Mouse (Mus musculus) spleen, adult 2 months (tissue): ENCODE measurements around the gene Setd7. TPM values are rescaled to one million over a fixed set of nuclear protein-coding genes. Genes with fewer than 3 reads are reported as not detected.

Experiments
- DNase-seq, 2 experiments: peaks; one replicate each; pipeline versions ENCODE4 v3.0.0 to v3.0.0-alpha.2; 2012 to 2021; ENCODE audit warnings: low spot score in 2 of 2, low read depth in 1 of 2
- H3K27ac ChIP-seq: fragments of 200-500 bp; 2 replicates; pipeline ENCODE4 v1.5.1; 2012; ENCODE audit warnings: low read length, inconsistent platforms; ENCODE audit not compliant: insufficient read depth
- H3K27me3 ChIP-seq: fragments of 200-500 bp; 2 replicates; pipeline ENCODE4 v1.6.1; 2012; ENCODE audit warnings: mild to moderate bottlenecking, moderate library complexity, low read length, inconsistent platforms; ENCODE audit not compliant: control insufficient read depth, insufficient read depth
- H3K36me3 ChIP-seq: fragments of 200-500 bp; 2 replicates; pipeline ENCODE4 v1.6.1; 2012; ENCODE audit warnings: mild to moderate bottlenecking, low read length, inconsistent platforms; ENCODE audit not compliant: control insufficient read depth, insufficient read depth
- H3K4me1 ChIP-seq: fragments of 200-500 bp; 2 replicates; pipeline ENCODE4 v1.6.1; 2011; ENCODE audit warnings: inconsistent platforms; ENCODE audit not compliant: control insufficient read depth, insufficient read depth, insufficient read length
- H3K4me3 ChIP-seq: fragments of 200-500 bp; 2 replicates; pipeline ENCODE4 v1.5.1; 2011; ENCODE audit warnings: mild to moderate bottlenecking, inconsistent platforms; ENCODE audit not compliant: insufficient read depth, insufficient read length; ENCODE audit errors: extremely low read depth
- CTCF ChIP-seq: fragments of 200-500 bp; IDR thresholded peaks from 2 replicates; pipeline ENCODE4 v1.5.1; 2011; ENCODE audit warnings: mild to moderate bottlenecking, inconsistent platforms; ENCODE audit not compliant: insufficient read depth, insufficient read length, insufficient replicate concordance; ENCODE audit errors: extremely low read depth
- POLR2A ChIP-seq: fragments of 200-500 bp; IDR thresholded peaks from 2 replicates; pipeline ENCODE4 v1.6.1; 2011; ENCODE audit warnings: low read depth, low read length, inconsistent platforms
- WGBS: fragments of 180-500 bp; shearing (Covaris S2); methylation state at CpG from one replicate; pipeline ENCODE4 v1.1.7; 2018; 5-methylcytosine and 5-hydroxymethylcytosine counted together
- polyA plus RNA-seq: library from polyadenylated mRNA; depleted of rRNA; stranded (reverse); fragments of >200 nt; gene quantifications from 2 replicates; pipeline ENCODE4 v1.2.3, GENCODE M21; 2012

Setd7 gene
- polyA plus RNA-seq, 1 experiment = 11.2 TPM

DNA sequence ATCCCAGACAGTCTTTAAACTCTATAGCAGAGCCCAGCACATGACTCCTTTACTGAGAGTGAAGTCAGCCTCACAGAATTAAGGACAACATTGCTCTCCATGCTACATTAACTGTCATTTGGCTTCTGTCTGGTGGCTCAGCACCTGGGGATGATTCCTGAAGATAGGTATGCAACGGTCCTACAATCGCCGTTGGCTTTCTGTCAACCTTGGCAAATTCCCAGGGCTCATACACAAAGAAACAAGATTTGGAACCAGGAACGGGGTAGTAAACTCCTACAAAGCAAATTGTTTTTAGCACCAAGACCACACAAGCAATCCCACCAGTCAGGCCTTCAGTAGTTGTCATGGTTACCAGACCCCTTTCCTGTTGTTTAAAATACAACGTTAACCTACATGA lies 27.1 kb downstream of the Setd7 start:
- TF ChIP-seq CTCF (no peak), POLR2A (no peak)
- peaks cover 53% of the 10 kb centered on the region for H3K36me3 ChIP-seq
- no peaks in the 10 kb centered on the region for H3K4me1 ChIP-seq
- no peaks in the 10 kb centered on the region for H3K27me3 ChIP-seq
- WGBS = 94% methylated on average over 5 of the region's 5 CpGs
- no peak overlapping the region for H3K27ac ChIP-seq
- no peak for DNase-seq
- H3K4me3 ChIP-seq = no peak overlapping the region

DNA sequence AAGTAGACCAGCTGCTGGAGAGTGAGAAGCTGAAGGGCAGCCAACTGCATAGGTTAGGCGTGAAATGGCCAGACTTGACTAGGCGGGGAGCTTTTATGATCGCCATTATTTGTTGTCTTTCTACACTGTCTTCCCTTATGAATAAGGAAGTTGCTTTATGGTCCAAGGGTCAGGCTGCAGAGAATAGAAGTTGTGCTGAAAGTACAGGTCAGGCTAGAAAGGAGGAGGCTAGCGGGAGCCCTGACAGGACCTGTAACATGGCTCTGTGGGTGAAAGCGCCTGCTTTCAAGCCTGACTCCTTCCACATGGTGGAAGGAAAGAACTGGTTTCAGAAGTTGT lies 28.4 kb downstream of the Setd7 start:
- Histone ChIP-seq H3K36me3 (peaks cover 55% of the 10 kb centered on the region), H3K4me1 (no peaks in the 10 kb centered on the region), H3K4me3 (no peak overlapping the region), H3K27ac (no peak overlapping the region), H3K27me3 (no peaks in the 10 kb centered on the region)
- DNase-seq = no peak
- 87% methylated on average over 5 of the region's 5 CpGs for WGBS
- no peak for TF ChIP-seq CTCF
- no peak for TF ChIP-seq POLR2A

DNA sequence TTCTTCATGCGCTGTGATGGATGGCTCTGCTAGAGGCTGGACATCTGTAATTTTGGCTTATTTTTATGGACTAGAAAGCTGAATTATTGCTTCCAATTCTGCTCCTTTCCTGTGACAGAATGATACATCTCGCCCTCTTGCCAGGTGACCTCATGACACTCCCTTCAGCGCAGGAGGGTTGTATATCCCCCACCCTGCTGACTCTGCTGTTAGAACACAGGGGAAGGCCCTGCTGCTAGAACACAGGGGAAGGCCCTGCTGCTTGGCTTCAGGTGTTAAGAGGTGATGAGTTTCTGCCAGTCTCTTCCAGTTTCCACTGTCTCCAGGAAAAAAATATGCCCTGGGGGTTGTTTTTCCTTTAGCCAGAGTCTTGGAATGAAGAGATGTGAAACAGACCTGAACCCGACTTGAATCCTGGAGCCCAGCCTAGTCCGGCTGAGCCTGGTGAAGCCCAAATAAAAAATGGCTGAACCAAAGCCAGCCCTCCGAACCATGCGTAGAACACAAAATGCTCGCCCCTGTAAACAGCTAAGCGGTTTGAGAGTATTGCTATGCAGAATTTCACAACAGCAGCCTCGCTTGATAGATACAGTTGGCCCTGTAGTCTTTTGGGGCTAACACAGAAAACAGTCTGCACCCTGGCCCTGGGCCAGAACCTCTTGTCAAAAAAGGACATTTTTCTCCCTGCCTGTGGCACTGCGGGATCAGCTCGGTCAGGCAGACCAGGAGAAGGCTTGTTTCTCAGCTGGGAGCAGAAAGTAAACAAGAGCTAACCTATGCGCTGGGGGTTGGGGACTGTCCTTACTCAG lies 29.0 kb downstream of the Setd7 start:
- Histone ChIP-seq H3K4me1 (no peaks in the 10 kb centered on the region), H3K27ac (no peak overlapping the region), H3K36me3 (peaks cover 59% of the 10 kb centered on the region), H3K27me3 (no peaks in the 10 kb centered on the region), H3K4me3 (no peak overlapping the region)
- no peak for TF ChIP-seq POLR2A
- no peak for TF ChIP-seq CTCF
- DNase-seq = no peak
- 87% methylated on average over 13 of the region's 13 CpGs for WGBS

DNA sequence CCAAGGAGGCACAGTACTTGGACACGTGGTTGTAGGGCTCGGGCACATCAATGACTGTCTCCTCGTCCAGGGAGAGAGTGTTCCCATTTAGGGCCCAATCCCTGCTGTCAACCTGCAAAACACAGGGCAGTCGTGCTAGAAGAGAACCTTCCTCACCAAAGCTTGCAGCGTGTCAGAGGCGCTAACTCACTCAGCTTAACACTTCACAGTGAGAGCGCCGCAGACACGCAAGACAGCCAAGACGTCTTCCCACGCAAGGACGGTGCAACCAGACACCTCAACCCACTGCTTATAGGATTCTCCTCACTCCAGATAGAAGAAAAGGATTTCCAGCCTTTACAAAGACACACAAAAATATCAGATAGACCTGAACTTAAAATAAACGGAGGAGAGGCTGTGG lies 33.8 kb downstream of the Setd7 start:
- TF ChIP-seq POLR2A = no peak
- TF ChIP-seq CTCF = no peak
- Histone ChIP-seq H3K4me1 (no peaks in the 10 kb centered on the region), H3K27ac (no peak overlapping the region), H3K27me3 (no peaks in the 10 kb centered on the region), H3K36me3 (peaks cover 49% of the 10 kb centered on the region), H3K4me3 (no peak overlapping the region)
- no peak for DNase-seq
- 91% methylated on average over 13 of the region's 13 CpGs for WGBS

DNA sequence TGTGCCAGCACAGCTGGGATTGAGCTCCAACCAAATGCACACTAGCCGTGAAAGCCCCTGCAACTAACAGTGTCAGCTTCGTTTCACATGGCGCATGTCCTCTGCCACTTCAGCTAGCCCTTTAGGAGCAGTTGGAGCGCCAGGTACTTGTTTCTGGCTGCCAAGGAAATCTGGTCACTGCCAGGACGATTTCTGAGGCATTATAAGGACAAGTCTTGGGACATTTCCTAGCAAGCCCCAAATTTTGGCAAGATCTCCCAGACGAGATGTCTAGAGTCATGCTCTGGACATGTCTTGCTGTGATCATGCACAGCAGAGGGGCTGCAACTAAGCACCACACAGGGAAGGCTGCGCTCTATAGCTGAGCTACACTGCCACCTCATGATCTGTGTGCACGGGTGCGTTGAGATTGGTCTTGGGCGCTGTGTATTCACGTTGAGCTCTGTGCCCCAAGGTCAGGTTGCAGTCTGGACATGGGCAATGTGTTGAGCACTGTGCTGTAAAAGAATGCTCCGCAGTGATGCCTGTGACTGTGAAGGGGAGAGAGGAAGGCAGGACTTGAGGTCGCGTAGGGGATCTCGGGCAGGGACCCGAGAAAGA lies 35.4 kb downstream of the Setd7 start:
- peaks cover 48% of the 10 kb centered on the region for H3K36me3 ChIP-seq

DNA sequence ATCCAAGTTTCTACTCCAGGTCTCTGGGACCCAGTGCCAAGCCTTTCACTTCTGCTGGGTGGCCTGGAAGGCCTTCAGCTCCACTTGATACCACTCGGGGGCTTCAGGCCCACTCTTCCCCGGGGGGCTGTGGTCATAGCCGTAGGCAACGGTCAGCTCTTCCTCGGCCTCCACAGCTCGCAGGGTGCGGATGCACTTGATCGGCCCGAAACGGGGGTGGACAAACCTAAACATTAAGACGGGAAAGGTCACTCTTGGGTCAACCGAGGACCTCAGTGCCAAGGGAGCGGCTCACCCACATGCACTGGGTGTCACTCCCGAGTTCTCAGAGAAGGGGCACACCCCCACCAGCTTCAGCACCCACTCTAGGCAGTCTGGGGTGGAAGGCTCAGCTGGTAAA lies 39.4 kb downstream of the Setd7 start:
- TF ChIP-seq CTCF (no peak), POLR2A (no peak)
- WGBS = 90% methylated on average over 14 of the region's 14 CpGs
- Histone ChIP-seq H3K4me3 (no peak overlapping the region), H3K27me3 (no peaks in the 10 kb centered on the region), H3K27ac (no peak overlapping the region), H3K4me1 (no peaks in the 10 kb centered on the region), H3K36me3 (peaks cover 27% of the 10 kb centered on the region)
- DNase-seq = no peak

More for the DNA sequence above, 35.4 kb downstream of the Setd7 start:
- DNase-seq = no peak
- 94% methylated on average over 16 of the region's 16 CpGs for WGBS
- TF ChIP-seq CTCF = no peak
- TF ChIP-seq POLR2A = no peak
- H3K27ac ChIP-seq = no peak overlapping the region
- no peaks in the 10 kb centered on the region for H3K27me3 ChIP-seq
- no peak overlapping the region for H3K4me3 ChIP-seq
- H3K4me1 ChIP-seq = no peaks in the 10 kb centered on the region

DNA sequence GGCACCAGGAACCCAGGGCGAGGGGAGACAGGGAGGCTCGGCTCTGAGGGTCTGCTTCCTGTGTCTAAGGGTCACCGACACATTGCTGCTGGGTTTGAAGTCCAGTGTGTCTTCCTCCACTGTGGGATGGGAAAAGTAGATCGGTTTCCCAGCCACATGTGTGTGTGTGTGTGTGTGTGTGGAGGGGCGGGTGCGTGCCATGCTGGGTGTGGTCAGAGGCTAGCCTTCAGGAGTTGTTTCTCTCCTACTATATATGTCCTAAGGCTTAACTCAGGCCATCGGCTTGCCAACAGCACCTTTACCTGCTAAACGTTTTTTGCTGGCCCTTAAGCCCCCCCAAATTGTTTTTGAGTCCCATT lies 41.9 kb downstream of the Setd7 start:
- Histone ChIP-seq H3K4me3 (no peak overlapping the region), H3K27ac (no peak overlapping the region), H3K36me3 (peaks cover 19% of the 10 kb centered on the region), H3K27me3 (no peaks in the 10 kb centered on the region), H3K4me1 (no peaks in the 10 kb centered on the region)
- no peak for DNase-seq
- WGBS = 45% methylated on average over 8 of the region's 8 CpGs
- TF ChIP-seq CTCF = no peak
- TF ChIP-seq POLR2A = no peak
